Comparison of ENCODE assay signal across 8 mouse cellular contexts in the genomic region with DNA sequence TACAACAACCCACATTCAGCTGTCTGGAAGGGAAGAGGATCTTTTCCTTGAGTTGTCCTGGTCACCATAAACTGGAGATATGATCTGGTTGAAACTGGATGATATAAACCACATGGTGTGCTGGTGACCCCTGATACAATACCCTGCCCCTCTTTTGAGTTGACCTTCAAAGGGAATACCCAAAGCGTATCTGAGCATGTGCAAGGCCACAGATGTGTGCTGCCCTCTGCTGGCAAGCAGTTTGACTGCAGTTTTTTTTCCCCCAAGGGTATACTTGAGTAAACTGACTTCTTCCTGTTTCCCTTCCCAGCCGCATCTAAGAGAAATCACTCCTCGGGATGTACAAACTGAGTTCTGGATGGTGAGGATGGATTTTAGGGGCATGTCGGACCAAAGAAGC. TPM values are rescaled to one million over a fixed set of nuclear protein-coding genes. Genes with fewer than 3 reads are reported as not detected.
DNase-seq lines count a peak whose midpoint lies in the region; ATAC-seq lines count a peak whose summit lies in the region.

No protein-coding gene starts in this region.

- H3K4me3 ChIP-seq in hindbrain, embryonic 13.5 days = no peak overlapping the region
- no peak overlapping the region for H3K4me3 ChIP-seq in midbrain, embryonic 14.5 days (replicated peaks; ENCODE audit: low read depth, low read length)

- H3K9ac ChIP-seq in hindbrain, embryonic 13.5 days = no peak overlapping the region
- no peak overlapping the region for H3K9ac ChIP-seq in midbrain, embryonic 14.5 days (replicated peaks; ENCODE audit: low read length)

- intact Hi-C loops in gastrocnemius, postnatal 14 days (cut with DNase I; ENCODE audit: low total_unique reads) = no loop called here
- intact Hi-C loops in gastrocnemius, postnatal 36 days (cut with DNase I) = no loop called here

- peak; percentile 89 for ATAC-seq in common myeloid progenitor, adult 5-6 weeks (replicated peaks; ENCODE audit: low read depth, poor library complexity, severe bottlenecking)
- ATAC-seq in hindbrain, embryonic 13.5 days (ENCODE audit: low FRiP score) = peak; percentile 28; the same call in 1 of the 2 replicates
- peak; percentile 20; the same call in 1 of the 2 replicates for ATAC-seq in midbrain, embryonic 14.5 days (ENCODE audit: low FRiP score, low TSS enrichment)

- H3K27ac ChIP-seq in hindbrain, embryonic 13.5 days = no peak overlapping the region
- no peak overlapping the region for H3K27ac ChIP-seq in midbrain, embryonic 14.5 days (replicated peaks; ENCODE audit: low read depth, low read length)

- no peaks in the 10 kb centered on the region for H3K36me3 ChIP-seq in hindbrain, embryonic 13.5 days
- no peaks in the 10 kb centered on the region for H3K36me3 ChIP-seq in midbrain, embryonic 14.5 days (ENCODE audit: control insufficient read depth, insufficient read depth, low read length)

- WGBS in hindbrain, embryonic 13.5 days = 48% methylated on average over 4 of the region's 4 CpGs
- 46% methylated on average over 4 of the region's 4 CpGs for WGBS in midbrain, embryonic 14.5 days

- 0 out of 2 replicates have a peak, but pooled peaks cover 4% of the 10 kb centered on the region for H3K4me1 ChIP-seq in hindbrain, embryonic 13.5 days (replicated peaks)
- H3K4me1 ChIP-seq in midbrain, embryonic 14.5 days (ENCODE audit: control insufficient read depth, insufficient read depth, low read length) = no peaks in the 10 kb centered on the region

- peaks cover 13% of the 10 kb centered on the region for H3K27me3 ChIP-seq in hindbrain, embryonic 13.5 days
- H3K27me3 ChIP-seq in midbrain, embryonic 14.5 days (ENCODE audit: control insufficient read depth, insufficient read depth, low read length) = no peaks in the 10 kb centered on the region

- H3K4me2 ChIP-seq in hindbrain, embryonic 13.5 days = no peak overlapping the region
- no peak overlapping the region for H3K4me2 ChIP-seq in midbrain, embryonic 14.5 days (ENCODE audit: low read length)

- DNase-seq in gastrocnemius, postnatal 14 days = peak; percentile 10
- DNase-seq in gastrocnemius, postnatal 36 days = no peak
- DNase-seq in MEL-GATA-1-ER (ENCODE audit: extremely low read depth, low read depth) = peak; percentile 54
- DNase-seq in layer of hippocampus, postnatal 25 days (ENCODE audit: extremely low spot score in 1 of 2, low spot score in 1 of 2) = peak; percentile 11 to 60
- DNase-seq in midbrain, embryonic 14.5 days = peak; percentile 74
- DNase-seq in telencephalon, adult 2 months (ENCODE audit: low read depth, low spot score) = peak; percentile 16

- H3K9me3 ChIP-seq in hindbrain, embryonic 13.5 days = no peaks in the 10 kb centered on the region
- no peaks in the 10 kb centered on the region for H3K9me3 ChIP-seq in midbrain, embryonic 14.5 days (ENCODE audit: control insufficient read depth, low read length)

RNA-seq across cellular contexts. Expression of a gene that starts 59.1 kb away (rescaled TPM):
- total RNA-seq in gastrocnemius, postnatal 14 days (2021) = 1 to 10 TPM; 6.4 to 8.3 TPM
- 1 to 10 TPM; 4.3 to 7.1 TPM for total RNA-seq in gastrocnemius, postnatal 36 days (2021)
- 29.8 and 36.6 TPM in 2 replicates for total RNA-seq in common myeloid progenitor, adult 5-6 weeks (2017)
- polyA plus RNA-seq in hindbrain, embryonic 13.5 days (2015; fragmentation: Nextera tagmentation; extraction: Ambion mirVana) = 45.7 and 49.3 TPM in 2 replicates
- 10 to 100 TPM; 18.7 to 30.9 TPM for total RNA-seq in layer of hippocampus, postnatal 25 days (2021)
- polyA plus RNA-seq in midbrain, embryonic 14.5 days (2014; fragmentation: Nextera tagmentation; extraction: Ambion mirVana) = 45.4 and 52.7 TPM in 2 replicates

Comparison
In these comparisons a context has a peak if more than half of its experiments do, and no peak if none do; other contexts are left out.
1. DNase-seq: peak in gastrocnemius, postnatal 14 days (single experiment), MEL-GATA-1-ER (single experiment), layer of hippocampus, postnatal 25 days (2 of 2), midbrain, embryonic 14.5 days (single experiment) and telencephalon, adult 2 months (single experiment); none in gastrocnemius, postnatal 36 days (0 of 2).
2. ATAC-seq: peak in every context shown above with its lines; median percentile 89 in common myeloid progenitor, adult 5-6 weeks; 28 in hindbrain, embryonic 13.5 days; 20 in midbrain, embryonic 14.5 days.